Mouse (Mus musculus): ENCODE results near the gene Capg.

GRCm38 (mm10) chr6:72583211-72583839 lies 39.1 kb downstream of the Capg start:
- no peak for TF ChIP-seq MYOG (IDR thresholded peaks at IDR 0.05; ENCODE audit: control insufficient read depth in 1 of 3, insufficient read depth in 1 of 3, insufficient read length in 2 of 3, low read depth in 2 of 3)
- TF ChIP-seq USF1 (IDR thresholded peaks at IDR 0.05; ENCODE audit: low read depth), result no peak
- TF ChIP-seq CEBPB (IDR thresholded peaks at IDR 0.05; ENCODE audit: insufficient read depth, poor library complexity, severe bottlenecking), result no peak
- no peak for TF ChIP-seq POLR2A (IDR thresholded peaks at IDR 0.05; ENCODE audit: insufficient read length, low read depth)

Measured in myocyte (in vitro differentiated cells).